Mouse (Mus musculus): ENCODE results near the gene Hexa. TPM values are rescaled to one million over a fixed set of nuclear protein-coding genes. Genes with fewer than 3 reads are reported as not detected.

The Hexa gene
- polyA plus RNA-seq, 1 experiment from 2014 or later: 54.9 TPM

GRCm38 (mm10) chr9:59601661-59602060 is 62.3 kb downstream of the Hexa start:
- 80% methylated on average over 8 of the region's 8 CpGs for WGBS
- no peaks in the 10 kb centered on the region for H3K4me1 ChIP-seq (replicated peaks; ENCODE audit: control insufficient read depth, insufficient read depth, low read length)
- no peaks in the 10 kb centered on the region for H3K36me3 ChIP-seq (ENCODE audit: control insufficient read depth, insufficient read depth, low read length)
- H3K9me3 ChIP-seq (ENCODE audit: control insufficient read depth, low read length): no peaks in the 10 kb centered on the region
- peaks cover 2% of the 10 kb centered on the region; the same call in 1 of the 2 replicates for H3K27me3 ChIP-seq (ENCODE audit: control insufficient read depth, insufficient read depth, low read length)
- no peak overlapping the region for H3K27ac ChIP-seq (ENCODE audit: low read depth, low read length)
- H3K4me2 ChIP-seq (replicated peaks; ENCODE audit: low read depth, low read length): no peak overlapping the region
- no peak overlapping the region for H3K4me3 ChIP-seq (ENCODE audit: low read depth, low read length)
- ATAC-seq (ENCODE audit: low FRiP score) (no peak), DNase-seq (ENCODE audit: low spot score) (no peak)
- H3K9ac ChIP-seq (ENCODE audit: low read depth, low read length): no peak overlapping the region

GRCm38 (mm10) chr9:59605967-59606366 is 66.6 kb downstream of the Hexa start:
- peaks cover 2% of the 10 kb centered on the region; the same call in 1 of the 2 replicates for H3K27me3 ChIP-seq (ENCODE audit: control insufficient read depth, insufficient read depth, low read length)
- DNase-seq (ENCODE audit: low spot score) (no peak), ATAC-seq (ENCODE audit: low FRiP score) (no peak)
- no peak overlapping the region for H3K4me3 ChIP-seq (ENCODE audit: low read depth, low read length)
- H3K4me1 ChIP-seq (replicated peaks; ENCODE audit: control insufficient read depth, insufficient read depth, low read length): no peaks in the 10 kb centered on the region
- no peak overlapping the region for H3K27ac ChIP-seq (ENCODE audit: low read depth, low read length)
- H3K9ac ChIP-seq (ENCODE audit: low read depth, low read length): no peak overlapping the region
- H3K4me2 ChIP-seq (replicated peaks; ENCODE audit: low read depth, low read length): no peak overlapping the region
- WGBS: 58% methylated on average over 6 of the region's 6 CpGs
- no peaks in the 10 kb centered on the region for H3K9me3 ChIP-seq (ENCODE audit: control insufficient read depth, low read length)
- H3K36me3 ChIP-seq (ENCODE audit: control insufficient read depth, insufficient read depth, low read length): no peaks in the 10 kb centered on the region

- Histone ChIP-seq H3K36me3 (ENCODE audit: control insufficient read depth, insufficient read depth, low read length) (no peaks in the 10 kb centered on the region), H3K27me3 (ENCODE audit: control insufficient read depth, insufficient read depth, low read length) (no peaks in the 10 kb centered on the region), H3K9me3 (ENCODE audit: control insufficient read depth, low read length) (no peaks in the 10 kb centered on the region), H3K9ac (ENCODE audit: low read depth, low read length) (no peak overlapping the region), H3K4me1 (replicated peaks; ENCODE audit: control insufficient read depth, insufficient read depth, low read length) (no peaks in the 10 kb centered on the region), H3K27ac (ENCODE audit: low read depth, low read length) (no peak overlapping the region), H3K4me3 (ENCODE audit: low read depth, low read length) (no peak overlapping the region), H3K4me2 (replicated peaks; ENCODE audit: low read depth, low read length) (no peak overlapping the region)
- 92% methylated on average over 2 of the region's 2 CpGs for WGBS
- DNase-seq (ENCODE audit: low spot score) (no peak), ATAC-seq (ENCODE audit: low FRiP score) (no peak)
Measured at GRCm38 (mm10) chr9:59610950-59611349, 71.6 kb downstream of the Hexa start.

Other genes with a start within 250 kb of the Hexa start
- 40.9 and 44.0 TPM in 2 replicates for gene Adpgk, start 248.0 kb upstream of the Hexa start, polyA plus RNA-seq (2014; fragmentation: Nextera tagmentation; extraction: Ambion mirVana)
- gene Bbs4, start 186.0 kb upstream of the Hexa start, polyA plus RNA-seq (2014; fragmentation: Nextera tagmentation; extraction: Ambion mirVana): 21.8 and 22.0 TPM in 2 replicates
- 20.8 and 21.6 TPM in 2 replicates for gene Arih1, start 52.9 kb upstream of the Hexa start, polyA plus RNA-seq (2014; fragmentation: Nextera tagmentation; extraction: Ambion mirVana)
- gene Tmem202, start 307 bp downstream of the Hexa start, polyA plus RNA-seq (2014; fragmentation: Nextera tagmentation; extraction: Ambion mirVana): 0.14 and 0.15 TPM in 2 replicates
- gene Celf6, start 38.4 kb downstream of the Hexa start, polyA plus RNA-seq (2014; fragmentation: Nextera tagmentation; extraction: Ambion mirVana): 10.7 and 12.1 TPM in 2 replicates
- 133 and 134 TPM in 2 replicates for gene Parp6, start 77.7 kb downstream of the Hexa start, polyA plus RNA-seq (2014; fragmentation: Nextera tagmentation; extraction: Ambion mirVana)
- gene Pkm, start 116.8 kb downstream of the Hexa start, polyA plus RNA-seq (2014; fragmentation: Nextera tagmentation; extraction: Ambion mirVana): 1,589 and 1,915 TPM in 2 replicates
- 0.07 and 0.43 TPM in 2 replicates for gene Gramd2, start 140.6 kb downstream of the Hexa start, polyA plus RNA-seq (2014; fragmentation: Nextera tagmentation; extraction: Ambion mirVana)
- 22.8 and 24.1 TPM in 2 replicates for gene Senp8, start 211.2 kb downstream of the Hexa start, polyA plus RNA-seq (2014; fragmentation: Nextera tagmentation; extraction: Ambion mirVana)
- gene Myo9a, start 211.4 kb downstream of the Hexa start, polyA plus RNA-seq (2014; fragmentation: Nextera tagmentation; extraction: Ambion mirVana): 22.2 and 25.3 TPM in 2 replicates